Mouse (Mus musculus): ENCODE measurements around the gene Ap1m1.

- no peak for TF ChIP-seq ZNF384 (IDR thresholded peaks at IDR 0.05; ENCODE audit: low read depth, low read length)
- no peak for TF ChIP-seq HCFC1 (IDR thresholded peaks at IDR 0.05; ENCODE audit: borderline replicate concordance, insufficient read depth, low read length)
- TF ChIP-seq ZC3H11A (IDR thresholded peaks at IDR 0.05; ENCODE audit: borderline replicate concordance, low read depth, low read length) = no peak
- TF ChIP-seq CHD2 (IDR thresholded peaks at IDR 0.05; ENCODE audit: low read depth, low read length) = no peak
- no peak for TF ChIP-seq MAFK (IDR thresholded peaks at IDR 0.05; ENCODE audit: insufficient read depth, low read depth, low read length)
Measured at GRCm38 (mm10) chr8:72240403-72240763, 565 bp downstream of the Ap1m1 start.
